Mouse (Mus musculus) E14TG2a.4 (cell line): ENCODE measurements around the gene Mrps14.
A peak's percentile ranks its signal among the peaks of the same experiment; 100 is the strongest.

ENCODE experiments used
- CTCF ChIP-seq: conservative IDR thresholded peaks from 2 replicates; pipeline ENCODE4 v1.5.1; 2014; ENCODE audit warnings: low read length
- NANOG ChIP-seq: IDR thresholded peaks from 2 replicates; pipeline ENCODE4 v1.6.1; 2014; ENCODE audit warnings: borderline replicate concordance, low read length, mixed read lengths

GRCm38 (mm10) chr1:160147274-160147673 is 47.7 kb upstream of the Mrps14 start:
- TF ChIP-seq CTCF (peak; percentile 43), NANOG (no peak)
